Mouse (Mus musculus) megakaryocyte, embryonic 14.5 days (primary cell): ENCODE data around the gene Gab3.

ENCODE experiments used
- FLI1 ChIP-seq: IDR thresholded peaks from 2 replicates; pipeline ENCODE4 v1.6.1; 2012; ENCODE audit warnings: low read length, inconsistent platforms, mixed read lengths
- GATA1 ChIP-seq: IDR thresholded peaks from 3 replicates; pipeline ENCODE4 v1.6.1; 2012; ENCODE audit warnings: mixed read lengths, low read length, inconsistent platforms, borderline replicate concordance

DNA sequence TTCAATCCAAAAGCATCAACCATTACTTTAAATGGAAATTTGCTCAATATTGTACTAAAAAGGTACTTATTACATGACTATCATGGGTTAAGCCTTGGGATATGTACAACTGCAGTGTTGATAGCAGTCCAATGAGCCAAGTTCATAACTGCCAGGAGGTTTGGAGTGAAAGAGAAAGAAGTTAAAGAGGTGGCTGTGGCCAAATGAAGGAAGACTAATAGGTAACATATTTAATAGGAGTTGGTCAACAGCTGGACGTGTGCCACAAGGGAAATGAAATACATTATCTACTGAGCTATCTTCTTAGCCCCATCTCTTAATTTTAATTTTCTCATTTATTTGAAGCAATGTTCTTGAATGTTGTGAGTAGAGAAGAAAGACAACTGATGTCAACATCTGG is 39.3 kb downstream of the Gab3 start:
- TF ChIP-seq GATA1: no peak
- no peak for TF ChIP-seq FLI1
